Mouse (Mus musculus) cerebellum, adult 9-10 months (tissue): Measurements from ENCODE around the gene Tfeb.
A peak's percentile ranks its signal among the peaks of the same experiment; 100 is the strongest.

Experiments used
- DNase-seq: peaks from one replicate; pipeline ENCODE4 v3.0.0; 2022

Tfeb gene

DNA sequence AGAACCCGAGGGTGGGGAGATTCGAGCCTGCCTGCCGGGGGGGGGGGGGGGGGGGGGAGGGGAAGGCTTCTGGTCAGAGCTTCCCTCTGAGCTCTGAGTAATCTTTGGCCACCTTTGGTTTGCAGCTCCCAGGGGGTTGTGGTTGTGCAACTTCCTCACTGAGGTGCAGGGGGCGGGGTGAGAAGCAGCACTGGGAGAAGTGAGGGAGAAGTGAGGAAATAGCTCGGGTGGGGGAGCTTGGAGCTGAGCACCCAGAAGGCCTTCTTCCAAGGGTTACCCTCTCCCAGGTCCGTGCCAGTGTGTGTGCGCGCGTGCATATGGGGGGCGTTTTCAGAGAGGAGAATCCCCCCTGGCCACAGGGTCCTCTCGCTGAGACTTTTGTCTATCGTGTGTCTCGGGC, 17.4 kb downstream of the Tfeb start:
- no peak for DNase-seq

- DNase-seq: no peak
Observed at GRCm38 (mm10) chr17:47756366-47756765, 19.5 kb downstream of the Tfeb start.

DNA sequence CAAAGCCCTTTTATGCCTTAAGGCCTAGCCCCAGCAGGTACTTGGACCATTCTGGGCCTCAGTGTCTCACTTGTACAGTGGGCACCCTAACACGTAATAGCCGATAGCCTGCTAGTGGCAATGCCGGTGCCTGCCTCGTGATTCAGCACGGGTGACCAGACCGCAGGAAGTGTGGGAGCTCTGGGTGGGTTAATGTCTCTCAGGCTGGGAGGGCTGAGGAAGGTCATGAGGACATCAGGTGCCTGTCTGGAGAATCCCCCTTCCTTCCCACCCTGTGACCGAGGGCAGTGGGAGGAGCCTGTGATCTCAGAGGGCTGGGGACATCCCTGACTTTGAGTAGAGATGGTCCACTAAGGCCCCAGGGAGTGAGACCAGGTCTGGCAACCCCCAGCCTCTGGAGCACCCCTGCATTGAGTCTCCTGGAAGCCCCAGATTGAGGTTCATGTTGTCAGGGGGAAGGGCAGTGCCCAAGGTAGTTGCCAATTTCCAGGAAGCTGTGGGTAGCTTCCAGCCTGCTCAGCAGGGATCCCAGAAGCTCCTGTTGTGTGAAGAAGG, 20.3 kb downstream of the Tfeb start:
- no peak for DNase-seq

- peak; percentile 78 for DNase-seq
Observed at GRCm38 (mm10) chr17:47759702-47760410, 23.0 kb downstream of the Tfeb start.

DNA sequence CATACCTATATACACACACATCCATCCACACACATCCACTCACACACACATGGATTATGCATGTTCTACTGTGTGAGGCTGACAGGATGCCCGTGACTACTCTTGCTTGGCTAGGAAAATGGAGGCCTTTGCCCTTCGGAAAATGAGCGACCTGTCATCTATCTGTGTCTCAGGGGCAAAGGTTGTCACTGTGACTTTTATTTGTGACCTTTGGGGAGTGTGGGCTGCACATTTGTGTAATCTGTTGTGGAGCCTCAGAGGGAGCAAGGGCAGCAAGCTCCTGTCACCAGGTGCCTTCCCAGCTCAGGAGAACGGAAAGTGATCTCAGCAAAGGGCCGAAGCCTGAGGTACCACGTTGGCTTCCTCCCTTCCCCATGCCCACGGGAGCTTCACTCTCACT, 25.2 kb downstream of the Tfeb start:
- DNase-seq: no peak

GRCm38 (mm10) chr17:47762518-47763340, 25.9 kb downstream of the Tfeb start:
- peak; percentile 70 for DNase-seq

DNA sequence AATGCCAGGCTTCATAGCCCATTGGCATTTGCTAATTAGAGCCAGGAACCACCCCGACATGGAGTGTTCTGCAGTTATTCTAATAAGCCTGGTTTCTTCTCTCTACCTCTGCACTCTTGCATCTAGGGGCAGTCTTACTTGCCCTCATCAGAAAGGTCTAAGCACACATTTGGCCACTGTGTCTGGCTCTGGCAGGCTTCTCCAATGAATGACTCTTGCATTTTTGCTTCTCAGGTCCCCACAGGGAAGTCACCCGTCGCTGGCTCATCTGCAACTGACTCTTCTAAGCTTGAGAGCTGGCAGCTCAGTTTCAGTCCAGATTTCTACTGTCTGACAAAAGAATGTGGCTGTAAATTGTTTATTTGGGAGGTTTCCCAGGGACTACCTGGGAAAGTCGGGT, 29.2 kb downstream of the Tfeb start:
- DNase-seq: no peak

DNA sequence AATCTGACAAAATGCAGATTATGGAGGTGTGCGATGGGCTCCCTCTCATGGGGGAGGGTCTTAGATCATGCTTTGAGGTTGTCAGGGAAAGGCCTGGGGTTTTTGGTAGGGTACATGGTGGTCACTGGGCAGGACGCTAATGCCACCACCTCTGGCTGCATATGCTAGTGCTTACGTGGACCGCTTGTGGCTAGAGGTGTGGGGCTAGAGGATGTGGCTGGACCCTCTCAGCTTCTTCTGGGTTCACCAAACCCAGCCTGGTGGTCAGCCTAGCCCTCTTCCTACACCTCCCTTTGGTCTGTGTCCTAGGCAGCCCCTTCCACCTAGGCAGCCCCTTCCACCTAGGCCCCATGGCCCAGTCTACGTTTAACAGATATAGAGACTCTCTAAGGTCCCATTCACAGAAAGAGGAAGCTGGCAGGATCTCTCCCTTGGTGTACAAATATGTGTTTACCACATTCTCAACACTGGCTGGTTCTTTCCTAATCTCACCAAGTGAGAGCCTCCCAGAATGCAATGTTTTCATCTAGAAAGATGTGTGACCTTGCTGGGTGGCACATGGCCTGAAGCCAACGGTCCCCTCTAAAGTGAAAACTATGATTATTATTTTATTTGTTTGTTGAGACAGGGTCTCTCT, 29.7 kb downstream of the Tfeb start:
- DNase-seq: no peak

GRCm38 (mm10) chr17:47767081-47767455, 30.2 kb downstream of the Tfeb start:
- no peak for DNase-seq

DNA sequence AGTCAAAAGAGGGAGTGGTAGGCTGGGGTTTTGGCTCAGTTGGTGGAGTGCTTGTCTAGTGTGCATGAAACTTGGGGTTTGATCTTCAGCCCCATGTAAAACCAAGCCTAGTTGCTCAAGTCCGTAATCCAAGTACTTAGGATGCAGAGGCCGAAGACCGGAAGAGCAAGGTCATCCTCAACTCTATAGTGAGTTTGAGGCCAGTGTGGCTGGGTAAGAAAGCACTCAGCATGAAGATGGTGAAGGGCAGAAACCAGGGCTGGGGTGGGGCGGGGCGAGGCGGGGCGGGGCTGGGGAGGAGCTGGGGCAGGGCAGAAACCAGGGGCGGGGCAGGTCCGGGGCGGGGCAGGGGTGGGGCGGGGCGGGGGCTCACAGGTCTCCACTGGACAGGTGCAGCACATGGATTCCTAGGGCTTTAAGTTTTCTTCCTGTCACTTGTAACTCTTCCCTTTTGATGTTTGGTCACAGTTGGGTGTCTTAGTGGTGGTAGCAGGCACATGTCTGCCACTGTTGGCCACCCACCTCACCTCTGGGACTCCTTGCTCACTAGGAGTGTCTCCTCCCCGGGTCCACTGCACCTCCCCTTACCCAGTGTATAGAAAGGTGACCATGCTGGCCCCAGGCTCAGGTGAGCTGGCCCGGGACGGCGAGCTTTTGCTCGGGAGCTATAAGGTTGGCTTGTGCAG, 30.8 kb downstream of the Tfeb start:
- DNase-seq: no peak

- no peak for DNase-seq
Observed at GRCm38 (mm10) chr17:47768707-47769276, 32.0 kb downstream of the Tfeb start.

- DNase-seq: no peak
Observed at GRCm38 (mm10) chr17:47769389-47770299, 32.8 kb downstream of the Tfeb start.

GRCm38 (mm10) chr17:47773604-47774003, 36.8 kb downstream of the Tfeb start:
- DNase-seq: no peak

GRCm38 (mm10) chr17:47777141-47777540, 40.3 kb downstream of the Tfeb start:
- DNase-seq: no peak

- DNase-seq: no peak
Observed at GRCm38 (mm10) chr17:47780470-47780869, 43.6 kb downstream of the Tfeb start.

GRCm38 (mm10) chr17:47782486-47782885, 45.7 kb downstream of the Tfeb start:
- no peak for DNase-seq

- no peak for DNase-seq
Observed at GRCm38 (mm10) chr17:47783445-47784223, 46.8 kb downstream of the Tfeb start.

DNA sequence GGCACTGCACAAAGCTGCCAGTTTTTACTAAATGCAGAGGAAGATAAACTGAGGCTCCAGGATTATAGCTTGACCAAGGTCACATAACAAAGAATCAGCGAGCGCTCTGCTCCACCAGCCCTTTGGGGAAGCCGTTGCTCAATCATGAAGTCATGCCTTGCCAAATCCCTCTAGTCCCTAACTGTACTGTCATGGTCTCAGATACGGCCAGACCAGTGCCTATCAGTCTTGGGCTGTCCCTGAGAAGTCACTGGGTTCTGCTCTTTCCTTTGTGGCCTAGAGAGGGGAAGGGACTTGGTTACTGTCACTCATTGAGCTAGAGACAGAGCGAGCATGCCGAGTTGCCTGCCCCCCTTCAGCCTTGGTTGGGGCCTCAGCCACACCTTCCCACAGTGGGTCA, 47.6 kb downstream of the Tfeb start:
- no peak for DNase-seq

DNA sequence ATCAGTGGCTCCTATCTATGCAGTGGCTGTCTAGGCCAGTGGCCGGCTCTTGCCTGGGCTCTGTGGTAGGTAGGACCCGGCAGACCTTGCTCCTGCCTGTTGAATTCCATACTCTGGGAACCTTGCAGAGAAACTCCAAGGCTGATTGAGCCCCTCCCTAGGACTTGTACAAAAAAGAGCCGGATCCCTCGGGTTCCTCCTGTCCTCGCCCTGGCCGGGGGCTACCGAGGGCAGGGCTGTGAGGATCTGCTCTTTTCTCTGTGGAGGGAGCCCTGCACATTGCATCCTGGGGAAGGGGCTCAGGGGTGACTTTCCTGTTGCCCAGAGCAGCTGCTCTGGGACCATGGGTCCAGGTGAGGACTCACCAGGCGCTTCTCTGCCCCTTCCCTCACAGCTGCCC, 50.8 kb downstream of the Tfeb start:
- no peak for DNase-seq

- no peak for DNase-seq
Observed at GRCm38 (mm10) chr17:47788306-47788705, 51.5 kb downstream of the Tfeb start.

DNA sequence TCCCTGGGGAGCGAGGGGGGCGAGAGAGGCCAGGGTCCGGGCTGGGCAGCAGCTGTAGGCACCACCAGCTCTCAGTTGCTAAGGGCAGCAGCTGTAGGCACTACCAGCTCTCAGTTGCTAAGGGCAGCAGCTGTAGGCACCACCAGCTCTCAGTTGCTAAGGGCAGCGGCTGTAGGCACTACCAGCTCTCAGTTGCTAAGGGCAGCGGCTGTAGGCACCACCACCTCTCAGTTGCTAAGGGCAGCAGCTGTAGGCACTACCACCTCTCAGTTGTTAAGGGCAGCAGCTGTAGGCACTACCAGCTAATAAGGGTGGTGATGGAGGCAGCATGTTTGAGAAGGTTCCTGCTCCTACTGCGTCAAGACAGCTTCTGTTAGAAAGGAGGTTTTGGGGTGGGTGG, 52.2 kb downstream of the Tfeb start:
- no peak for DNase-seq
